Mouse (Mus musculus) liver, adult 2 months (tissue): ENCODE measurements around the gene Rtn4rl2.

ENCODE experiments used
- CTCF ChIP-seq: fragments of 200-500 bp; IDR thresholded peaks from 2 replicates; pipeline ENCODE4 v1.5.1; 2011; ENCODE audit warnings: low read depth, low read length, control low read depth
- POLR2A ChIP-seq: fragments of 200-500 bp; IDR thresholded peaks from 2 replicates; pipeline ENCODE4 v1.6.1; 2011; ENCODE audit warnings: low read length, control low read depth; ENCODE audit not compliant: insufficient read depth; ENCODE audit errors: extremely low read depth

DNA sequence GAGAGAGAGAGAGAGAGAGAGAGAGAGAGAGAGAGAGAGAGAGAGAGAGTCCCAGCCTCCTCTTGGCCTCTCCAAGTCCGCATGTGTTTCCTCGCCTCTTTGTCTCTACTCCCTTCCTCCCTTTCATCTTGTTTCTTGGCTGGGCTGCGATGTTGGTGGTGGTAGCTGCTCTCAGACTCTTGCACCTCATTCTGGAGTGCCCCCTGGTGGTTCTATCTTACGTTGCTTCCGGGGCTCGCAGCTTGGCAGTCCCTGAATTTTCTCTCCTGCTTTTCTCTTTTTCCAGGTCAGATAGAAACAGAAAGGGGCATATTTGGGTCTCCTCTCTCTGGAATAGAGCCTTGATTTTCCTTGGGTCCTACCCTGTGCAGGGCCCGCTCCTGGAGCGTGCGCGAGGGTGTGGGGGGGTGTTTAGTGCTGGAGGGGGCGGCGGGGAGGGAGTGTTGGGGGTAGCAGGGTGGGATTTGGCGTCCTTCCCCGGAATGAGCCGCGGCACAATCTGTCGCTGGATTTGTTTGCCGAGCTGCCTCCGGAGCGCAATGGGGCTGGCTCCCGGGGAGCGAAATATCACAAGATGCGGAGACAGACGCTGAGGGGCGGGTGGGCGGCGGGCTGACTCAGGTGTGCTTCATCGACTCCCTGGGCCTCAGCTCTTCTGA, 2.3 kb upstream of the Rtn4rl2 start:
- TF ChIP-seq CTCF = peak; percentile 74
- TF ChIP-seq POLR2A = no peak
